Mouse (Mus musculus) layer of hippocampus, adult 9-10 months (tissue): ENCODE measurements around the gene Wwp2.

Experiments used
- DNase-seq: peaks from one replicate; pipeline ENCODE4 v3.0.0; 2022; ENCODE audit warnings: low spot score

The Wwp2 gene

GRCm38 (mm10) chr8:107510766-107511165 lies 74.6 kb downstream of the Wwp2 start:
- no peak for DNase-seq

DNA sequence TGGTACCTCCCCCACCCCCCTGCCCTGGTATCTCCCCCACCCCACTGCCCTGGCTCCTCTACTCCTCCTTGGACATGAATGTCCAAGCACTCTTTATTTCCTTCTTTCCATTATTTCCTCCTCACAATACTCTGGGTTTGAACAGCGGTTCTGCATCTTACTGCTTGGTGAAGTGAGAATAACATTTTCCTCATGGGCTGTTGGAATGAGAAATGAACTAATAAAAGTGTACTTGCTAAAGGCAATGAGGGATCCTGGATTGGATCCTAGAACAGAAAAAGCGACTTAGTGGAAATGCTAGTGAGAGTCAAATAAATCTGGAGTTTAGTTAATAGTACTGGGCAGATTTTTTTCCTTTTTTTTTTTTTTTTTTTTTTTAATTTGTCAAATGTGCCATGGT lies 77.1 kb downstream of the Wwp2 start:
- DNase-seq = no peak

GRCm38 (mm10) chr8:107514949-107515721 lies 79.0 kb downstream of the Wwp2 start:
- DNase-seq = no peak

GRCm38 (mm10) chr8:107518726-107519125 lies 82.6 kb downstream of the Wwp2 start:
- no peak for DNase-seq

DNA sequence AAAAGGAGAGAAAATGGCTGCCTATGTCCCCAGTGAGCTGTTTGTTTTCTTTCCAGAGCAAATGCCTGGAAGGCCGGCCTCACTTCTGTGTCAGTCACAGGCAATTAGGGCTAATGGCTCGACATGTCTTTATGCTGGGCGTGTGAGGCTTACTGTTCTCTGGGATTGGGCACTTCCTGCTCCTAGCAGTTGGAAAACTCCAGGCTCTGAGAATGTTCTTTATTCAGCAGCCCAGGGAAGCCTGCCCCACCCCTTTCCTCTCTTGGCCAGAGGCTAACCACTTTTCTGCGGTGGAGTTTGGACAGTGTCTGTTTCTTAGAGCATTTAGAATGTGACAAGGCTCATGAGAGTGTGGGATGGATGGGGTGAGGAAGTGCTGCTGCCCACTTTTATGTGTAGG lies 83.7 kb downstream of the Wwp2 start:
- DNase-seq = no peak

- no peak for DNase-seq
These were observed 85.8 kb downstream of the Wwp2 start for GRCm38 (mm10) chr8:107521788-107522554.

DNA sequence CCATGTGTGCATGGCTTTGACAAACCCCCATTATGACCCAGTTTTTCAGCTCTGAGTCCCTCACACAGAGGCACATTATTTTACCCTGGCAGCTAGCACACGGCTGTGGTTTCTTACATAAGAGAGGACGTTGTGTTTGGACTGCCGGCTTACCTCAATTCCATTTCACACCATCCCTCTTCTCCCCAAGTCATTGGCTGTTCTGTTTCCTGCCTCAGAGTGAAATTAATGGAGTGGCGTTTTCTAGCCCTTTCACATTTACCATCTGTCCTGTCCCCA lies 86.3 kb downstream of the Wwp2 start:
- DNase-seq = no peak

DNA sequence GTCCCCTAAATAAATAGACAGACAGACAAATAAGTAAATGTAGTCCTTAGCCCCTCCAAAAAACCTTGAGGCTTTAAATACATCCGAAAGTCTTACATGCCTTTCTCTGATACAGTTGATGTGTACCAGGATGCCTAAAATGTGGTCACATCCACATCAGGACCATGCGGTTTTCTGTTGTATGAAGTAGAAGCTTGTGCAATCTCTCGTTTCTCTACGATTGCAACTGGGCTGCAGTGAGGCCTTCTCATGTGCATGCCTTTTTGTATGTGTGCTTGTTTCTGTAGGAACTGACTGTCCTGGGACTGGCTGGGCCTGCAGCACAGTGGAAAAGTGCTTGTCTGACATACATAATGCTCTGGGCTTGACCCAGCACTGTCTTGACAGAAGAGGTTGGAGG lies 88.4 kb downstream of the Wwp2 start:
- DNase-seq = no peak

GRCm38 (mm10) chr8:107528786-107529185 lies 92.6 kb downstream of the Wwp2 start:
- no peak for DNase-seq

DNA sequence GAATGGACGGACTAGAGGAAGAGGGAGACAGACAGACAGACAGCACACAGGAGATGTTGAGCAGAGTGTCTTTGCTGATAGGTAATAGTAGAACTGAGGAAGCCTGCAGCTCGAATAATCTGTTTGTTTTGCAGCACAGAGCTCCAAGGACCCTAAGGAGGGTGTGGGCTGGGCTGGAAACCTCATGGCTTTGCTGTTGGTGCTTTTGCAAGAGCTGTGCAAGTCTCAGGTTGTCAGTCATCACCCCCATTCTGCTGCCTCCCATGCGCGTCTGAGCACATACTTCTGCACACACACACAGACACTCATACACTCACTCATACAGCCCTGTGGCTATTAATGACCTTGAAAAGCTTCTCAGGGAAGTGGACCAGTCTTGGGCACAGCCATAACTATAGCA lies 101.3 kb downstream of the Wwp2 start:
- DNase-seq = no peak

- no peak for DNase-seq
These were observed 104.5 kb downstream of the Wwp2 start for GRCm38 (mm10) chr8:107540623-107541022.

- no peak for DNase-seq
These were observed 105.2 kb downstream of the Wwp2 start for GRCm38 (mm10) chr8:107541369-107541768.

GRCm38 (mm10) chr8:107542151-107542550 lies 106.0 kb downstream of the Wwp2 start:
- DNase-seq = no peak

DNA sequence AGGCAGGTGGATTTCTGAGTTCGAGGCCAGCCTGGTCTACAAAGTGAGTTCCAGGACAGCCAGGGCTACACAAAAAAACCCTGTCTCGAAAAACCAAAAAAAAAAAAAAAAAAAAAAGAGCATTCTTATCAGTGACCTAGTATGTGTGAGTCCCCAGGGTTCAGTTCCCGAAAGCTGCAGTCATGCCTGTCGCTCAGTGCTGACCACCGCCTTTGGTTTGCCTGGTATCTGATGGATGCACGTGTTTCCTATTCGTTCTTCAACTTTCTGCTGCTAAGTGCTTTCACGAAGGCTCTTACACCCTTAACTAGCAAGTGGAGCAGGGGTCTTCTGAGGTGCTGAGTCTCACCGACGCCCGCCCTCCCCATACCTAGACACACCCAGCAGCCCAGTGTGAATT lies 107.5 kb downstream of the Wwp2 start:
- DNase-seq = no peak

- no peak for DNase-seq
These were observed 108.0 kb downstream of the Wwp2 start for GRCm38 (mm10) chr8:107544211-107544610.

DNA sequence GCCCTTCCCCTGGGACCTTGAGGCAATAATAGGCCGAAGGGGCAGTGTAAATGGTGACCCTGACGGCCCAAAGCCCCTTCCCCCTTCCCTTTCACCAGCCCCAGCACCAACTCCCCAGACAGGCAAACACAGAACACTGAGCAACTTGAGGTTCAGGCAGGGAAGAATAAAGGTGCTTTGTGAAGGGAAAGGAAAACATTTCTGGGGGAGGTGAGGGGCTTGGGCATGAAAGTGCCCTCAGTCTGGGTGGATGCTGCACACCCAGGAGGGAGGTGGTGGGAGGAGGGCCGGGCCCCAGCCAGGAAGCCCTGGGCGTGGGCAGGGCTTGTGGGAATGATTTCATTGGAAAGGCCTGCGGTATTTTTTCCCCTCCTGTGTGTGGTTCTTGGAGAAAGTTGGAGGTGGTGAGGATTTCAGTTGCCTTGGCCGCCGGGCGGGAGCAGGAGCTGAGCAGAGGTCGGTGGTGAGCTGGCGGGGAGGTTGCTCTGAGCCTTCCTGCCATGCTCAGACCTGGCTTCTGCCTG lies 108.5 kb downstream of the Wwp2 start:
- DNase-seq = no peak

DNA sequence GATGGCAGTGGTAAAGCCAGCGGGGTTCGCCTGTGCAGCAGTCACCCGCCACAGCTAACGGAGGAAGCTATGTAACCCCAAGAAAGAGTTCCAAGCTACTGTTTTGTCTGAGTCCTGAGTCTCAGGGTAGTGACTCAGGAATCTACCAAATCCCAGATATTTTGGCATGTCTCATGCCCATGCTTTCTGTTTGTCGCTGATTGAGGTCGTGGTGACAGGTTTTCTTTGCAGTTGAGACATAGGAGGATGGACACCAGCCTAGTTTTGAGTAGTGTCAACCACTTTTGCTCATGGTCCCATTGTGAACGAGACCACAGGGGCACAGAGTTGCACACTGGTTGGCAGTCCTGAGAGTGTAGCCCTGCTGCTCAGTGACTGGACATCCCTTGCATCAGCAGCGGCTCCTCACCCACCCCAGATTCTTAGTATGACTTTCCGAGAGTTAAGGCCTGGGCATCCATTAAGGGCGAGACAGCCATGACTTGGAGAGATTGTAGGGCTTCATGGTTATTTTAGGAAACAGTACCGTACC lies 109.5 kb downstream of the Wwp2 start:
- DNase-seq = no peak

GRCm38 (mm10) chr8:107546154-107546553 lies 110.0 kb downstream of the Wwp2 start:
- DNase-seq = peak; percentile 52

DNA sequence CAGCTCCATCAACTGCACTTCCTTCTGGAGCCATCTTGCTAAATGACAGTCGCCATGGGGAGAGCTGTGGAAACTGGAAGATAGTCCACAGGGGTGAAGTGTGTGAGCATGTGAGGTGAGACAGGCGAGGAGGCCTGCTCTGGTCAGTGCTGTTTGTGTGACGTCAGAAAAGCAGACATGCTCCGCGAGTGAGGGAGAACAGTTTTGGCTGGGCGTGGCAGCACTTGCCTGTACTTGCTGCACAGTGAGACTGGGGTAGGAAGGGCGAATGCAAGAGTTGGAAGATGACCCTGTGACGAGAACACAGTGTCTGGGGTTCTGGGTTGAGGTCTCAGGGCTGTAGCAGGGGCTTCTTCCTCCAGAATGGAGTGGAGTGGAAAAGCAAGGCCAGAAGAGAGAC lies 110.7 kb downstream of the Wwp2 start:
- no peak for DNase-seq

DNA sequence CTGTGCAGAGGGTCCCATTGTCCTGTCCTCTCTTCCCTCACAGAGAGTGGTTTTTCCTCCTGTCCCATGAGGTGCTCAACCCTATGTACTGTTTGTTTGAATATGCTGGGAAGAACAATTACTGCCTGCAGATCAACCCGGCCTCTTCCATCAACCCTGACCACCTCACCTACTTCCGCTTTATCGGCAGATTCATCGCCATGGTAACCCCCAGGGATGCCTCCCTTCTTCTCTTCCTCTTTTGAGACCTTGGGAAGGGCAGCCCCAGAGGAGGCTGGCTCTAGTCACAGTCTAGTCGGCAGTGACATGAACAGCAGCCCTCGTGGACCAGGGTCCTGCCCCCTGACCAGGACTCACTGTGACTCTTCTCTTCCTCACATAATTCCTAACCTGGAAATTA lies 116.1 kb downstream of the Wwp2 start:
- no peak for DNase-seq

DNA sequence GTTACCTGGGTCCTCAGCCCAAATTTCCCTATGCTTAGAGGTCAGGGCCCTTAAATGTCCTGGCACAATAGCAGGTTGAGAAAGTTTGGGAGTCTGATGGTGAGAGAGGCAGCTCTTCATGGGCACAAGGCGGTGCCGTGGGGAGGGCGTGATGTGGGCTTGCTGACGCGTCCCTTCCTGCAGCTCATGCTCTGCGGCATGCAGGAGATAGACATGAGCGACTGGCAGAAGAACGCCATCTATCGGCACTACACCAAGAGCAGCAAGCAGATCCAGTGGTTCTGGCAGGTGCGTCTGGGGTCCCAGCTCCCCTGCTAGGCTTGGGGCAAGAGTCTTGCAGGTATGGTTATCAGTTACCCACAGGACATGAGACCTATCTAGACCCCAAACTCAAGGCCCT lies 119.1 kb downstream of the Wwp2 start:
- DNase-seq = no peak

DNA sequence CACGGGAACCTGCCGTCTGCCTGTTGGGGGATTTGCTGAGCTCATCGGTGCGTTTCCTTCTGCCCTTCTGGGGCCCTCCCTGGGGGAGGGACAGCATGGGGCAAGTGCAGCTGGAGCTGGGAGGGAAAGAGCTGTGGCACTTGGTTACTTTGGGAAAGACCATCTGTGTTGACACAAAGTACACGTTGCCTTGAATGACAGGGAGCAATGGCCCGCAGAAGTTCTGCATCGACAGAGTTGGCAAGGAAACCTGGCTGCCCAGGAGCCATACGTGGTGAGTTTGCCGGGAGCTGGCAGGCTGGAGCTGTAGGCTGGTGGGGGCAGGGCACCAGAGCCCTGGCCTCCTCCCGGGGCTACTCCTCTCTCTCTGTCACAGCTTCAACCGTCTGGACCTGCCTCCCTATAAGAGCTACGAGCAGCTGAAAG lies 120.4 kb downstream of the Wwp2 start:
- no peak for DNase-seq

GRCm38 (mm10) chr8:107560820-107561536 lies 124.8 kb downstream of the Wwp2 start:
- no peak for DNase-seq
